Comparison of ENCODE assay signal across 8 mouse cellular contexts in the genomic region with DNA sequence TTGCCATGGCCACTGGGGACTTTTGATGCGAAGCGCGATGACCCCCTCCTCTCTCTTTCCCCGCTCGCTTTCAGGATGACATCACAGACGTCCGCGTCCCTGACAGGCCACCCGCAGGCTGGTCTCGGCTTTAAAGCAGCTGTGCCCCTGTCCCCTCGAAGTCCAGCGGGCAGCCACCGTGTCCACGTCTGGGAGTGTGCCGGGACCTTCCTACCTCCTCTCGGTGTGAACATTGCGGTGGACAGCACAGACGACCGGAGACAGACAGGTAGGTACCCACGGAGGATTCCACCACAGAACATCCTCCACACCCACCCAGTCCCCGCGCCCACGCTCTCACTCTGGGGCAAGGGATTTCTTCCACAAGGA. TPM values are rescaled to one million over a fixed set of nuclear protein-coding genes. Genes with fewer than 3 reads are reported as not detected.
A peak's percentile ranks its signal among the peaks of the same experiment; 100 is the strongest.
DNase-seq lines count a peak whose midpoint lies in the region; ATAC-seq lines count a peak whose summit lies in the region.

No protein-coding gene starts in this region.

- peak overlapping the region; percentile 56 for H3K4me2 ChIP-seq in embryonic facial prominence, embryonic 12.5 days (replicated peaks)
- peak overlapping the region; percentile 72 for H3K4me2 ChIP-seq in neural tube, embryonic 14.5 days (ENCODE audit: low read depth, low read length)

- H3K27me3 ChIP-seq in heart, embryonic 10.5 days (ENCODE audit: insufficient read depth, poor library complexity, severe bottlenecking), result peaks cover 86% of the 10 kb centered on the region
- peaks cover 47% of the 10 kb centered on the region for H3K27me3 ChIP-seq in embryonic facial prominence, embryonic 12.5 days
- H3K27me3 ChIP-seq in neural tube, embryonic 14.5 days (ENCODE audit: control insufficient read depth, insufficient read depth, low read length), result peaks cover 3% of the 10 kb centered on the region; the same call in 1 of the 2 replicates

- H3K9me3 ChIP-seq in heart, embryonic 10.5 days, result no peaks in the 10 kb centered on the region
- no peaks in the 10 kb centered on the region for H3K9me3 ChIP-seq in embryonic facial prominence, embryonic 12.5 days
- no peaks in the 10 kb centered on the region for H3K9me3 ChIP-seq in neural tube, embryonic 14.5 days (ENCODE audit: control insufficient read depth, low read length)

- DNase-seq in heart, embryonic 10.5 days (ENCODE audit: low spot score), result no peak
- DNase-seq in heart, postnatal 4 days, result no peak
- DNase-seq in layer of hippocampus, adult 9-11 months, result peak; percentile 41
- no peak for DNase-seq in ovary, postnatal 14 days (ENCODE audit: low spot score)
- no peak for DNase-seq in kidney, adult 9 months

- peak overlapping the region; percentile 45 for H3K4me3 ChIP-seq in heart, embryonic 10.5 days
- H3K4me3 ChIP-seq in embryonic facial prominence, embryonic 12.5 days, result peak overlapping the region; percentile 26
- H3K4me3 ChIP-seq in neural tube, embryonic 14.5 days (ENCODE audit: low read depth, low read length), result peak overlapping the region; percentile 58

- ATAC-seq in CD4-positive, CD25-positive, alpha-beta regulatory T cell, adult 4 months, result peak; percentile 49
- no peak for ATAC-seq in embryonic facial prominence, embryonic 12.5 days (ENCODE audit: insufficient number of reproducible peaks, insufficient read depth, low FRiP score, low TSS enrichment)
- ATAC-seq in neural tube, embryonic 14.5 days (ENCODE audit: low read depth), result peak; percentile 59

- peak overlapping the region; percentile 38; the same call in 1 of the 2 replicates for H3K9ac ChIP-seq in embryonic facial prominence, embryonic 12.5 days
- H3K9ac ChIP-seq in neural tube, embryonic 14.5 days (replicated peaks; ENCODE audit: low read depth, low read length), result peak overlapping the region; percentile 70

- H3K36me3 ChIP-seq in heart, embryonic 10.5 days, result no peaks in the 10 kb centered on the region
- no peaks in the 10 kb centered on the region for H3K36me3 ChIP-seq in embryonic facial prominence, embryonic 12.5 days
- H3K36me3 ChIP-seq in neural tube, embryonic 14.5 days (ENCODE audit: control insufficient read depth, insufficient read depth, low read length), result no peaks in the 10 kb centered on the region

- WGBS in heart, embryonic 10.5 days, result 4% methylated on average over 23 of the region's 23 CpGs
- 2% methylated on average over 20 of the region's 23 CpGs for WGBS in embryonic facial prominence, embryonic 12.5 days
- under 1% methylated on average over 23 of the region's 23 CpGs for WGBS in neural tube, embryonic 14.5 days

- H3K4me1 ChIP-seq in heart, embryonic 10.5 days, result peaks cover 14% of the 10 kb centered on the region
- H3K4me1 ChIP-seq in embryonic facial prominence, embryonic 12.5 days, result peaks cover 22% of the 10 kb centered on the region; the same call in 1 of the 2 replicates
- H3K4me1 ChIP-seq in neural tube, embryonic 14.5 days (ENCODE audit: control insufficient read depth, insufficient read depth, low read length), result peaks cover 36% of the 10 kb centered on the region

- H3K27ac ChIP-seq in heart, embryonic 10.5 days, result no peak overlapping the region
- H3K27ac ChIP-seq in embryonic facial prominence, embryonic 12.5 days, result no peak overlapping the region
- peak overlapping the region; percentile 79 for H3K27ac ChIP-seq in neural tube, embryonic 14.5 days (ENCODE audit: low read depth, low read length)

RNA-seq across cellular contexts. Expression of a gene that starts 13.2 kb away (rescaled TPM):
- 51.0 and 57.4 TPM in 2 replicates for polyA plus RNA-seq in heart, embryonic 10.5 days (2016; fragmentation: Nextera tagmentation; extraction: Ambion mirVana)
- 10 to 100 TPM; 33.4 to 33.7 TPM for total RNA-seq in heart, postnatal 4 days (2021)
- polyA plus RNA-seq in CD4-positive, CD25-positive, alpha-beta regulatory T cell, adult 4 months (2017; shearing (Covaris generic)), result 10 to 100 TPM; 21.7 to 28.3 TPM
- 43.4 and 45.8 TPM in 2 replicates for polyA plus RNA-seq in embryonic facial prominence, embryonic 12.5 days (2016; fragmentation: Nextera tagmentation; extraction: Ambion mirVana)
- 38.9 and 47.5 TPM in 2 replicates for polyA plus RNA-seq in neural tube, embryonic 14.5 days (2014; fragmentation: Nextera tagmentation; extraction: Ambion mirVana)

RNA-seq across cellular contexts. Expression of a gene that starts 30.8 kb away (rescaled TPM):
- polyA plus RNA-seq in heart, embryonic 10.5 days (2016; fragmentation: Nextera tagmentation; extraction: Ambion mirVana), result 0.67 and 0.68 TPM in 2 replicates
- 1 to 10 TPM; 3.1 to 6.4 TPM for total RNA-seq in heart, postnatal 4 days (2021)
- polyA plus RNA-seq in CD4-positive, CD25-positive, alpha-beta regulatory T cell, adult 4 months (2017; shearing (Covaris generic)), result 100 to 1,000 TPM; 108 to 134 TPM
- 0.59 TPM in 1 of 2 replicates, not detected in the other for polyA plus RNA-seq in embryonic facial prominence, embryonic 12.5 days (2016; fragmentation: Nextera tagmentation; extraction: Ambion mirVana)
- 0.77 and 1.3 TPM in 2 replicates for polyA plus RNA-seq in neural tube, embryonic 14.5 days (2014; fragmentation: Nextera tagmentation; extraction: Ambion mirVana)

RNA-seq across cellular contexts. Expression of a gene that starts 35.4 kb away (rescaled TPM):
- 13.3 and 16.7 TPM in 2 replicates for polyA plus RNA-seq in heart, embryonic 10.5 days (2016; fragmentation: Nextera tagmentation; extraction: Ambion mirVana)
- total RNA-seq in heart, postnatal 4 days (2021), result 1 to 10 TPM; 6.1 to 8.6 TPM
- polyA plus RNA-seq in CD4-positive, CD25-positive, alpha-beta regulatory T cell, adult 4 months (2017; shearing (Covaris generic)), result 10 to 100 TPM; 18.5 to 24.1 TPM
- 23.7 and 24.8 TPM in 2 replicates for polyA plus RNA-seq in embryonic facial prominence, embryonic 12.5 days (2016; fragmentation: Nextera tagmentation; extraction: Ambion mirVana)
- polyA plus RNA-seq in neural tube, embryonic 14.5 days (2014; fragmentation: Nextera tagmentation; extraction: Ambion mirVana), result 12.9 and 14.9 TPM in 2 replicates

Comparison
In these comparisons a context has a peak if more than half of its experiments do, and no peak if none do; other contexts are left out.
1. RNA of a gene that starts 30.8 kb away (polyA plus RNA-seq): 108 to 134 TPM in CD4-positive, CD25-positive, alpha-beta regulatory T cell, adult 4 months; 0.77 to 1.3 TPM in neural tube, embryonic 14.5 days, 0.67 to 0.68 TPM in heart, embryonic 10.5 days and 0.59 TPM in embryonic facial prominence, embryonic 12.5 days; every median in the first group is over 10 times any median in the second.
2. Peak in every context shown above with its lines, with median percentiles within 50 percentile points of each other: H3K4me3 ChIP-seq.